Mouse (Mus musculus): ENCODE data around the gene Wdr20. TPM values are rescaled to one million over a fixed set of nuclear protein-coding genes. Genes with fewer than 3 reads are reported as not detected.

Wdr20 gene
- polyA plus RNA-seq, 1 experiment = 31.7 TPM

DNA sequence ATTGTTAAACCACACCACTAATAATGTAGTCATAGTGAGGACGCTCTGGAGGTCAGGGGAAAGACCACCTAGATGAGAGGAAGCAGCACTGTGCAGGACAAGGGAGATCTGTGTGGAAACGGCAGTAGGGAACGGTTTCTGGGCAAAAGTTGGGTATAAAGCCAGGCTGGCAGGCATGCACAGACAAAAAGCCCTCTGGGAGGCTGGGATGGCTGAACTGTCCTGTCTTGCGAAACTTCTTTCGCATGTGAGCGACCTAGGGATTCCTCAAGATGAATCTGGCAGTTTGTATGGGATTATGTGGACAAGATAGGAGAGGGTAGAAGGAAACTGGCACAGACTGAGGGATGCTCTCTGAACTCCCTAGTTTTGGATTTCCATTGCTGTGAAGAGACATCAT, 34.2 kb downstream of the Wdr20 start:
- no peaks in the 10 kb centered on the region for H3K27me3 ChIP-seq (ENCODE audit: control insufficient read depth, insufficient read depth, low read length)
- no peak overlapping the region for H3K4me3 ChIP-seq (ENCODE audit: control insufficient read depth, insufficient read depth, low read length)
- no peak for DNase-seq
- H3K4me1 ChIP-seq (replicated peaks; ENCODE audit: control insufficient read depth, insufficient read depth, low read length) = peaks cover 20% of the 10 kb centered on the region
- no peak for TF ChIP-seq POLR2A (IDR thresholded peaks at IDR 0.05; ENCODE audit: control insufficient read depth, extremely low read depth, insufficient read depth, low read length, poor library complexity)
- TF ChIP-seq CTCF (IDR thresholded peaks at IDR 0.05; ENCODE audit: borderline replicate concordance, control insufficient read depth, extremely low read depth, insufficient read depth, low read length, poor library complexity) = no peak
- 96% methylated on average over 6 of the region's 6 CpGs for WGBS
- no peaks in the 10 kb centered on the region for H3K36me3 ChIP-seq (ENCODE audit: control insufficient read depth, insufficient read depth, low read length)
- H3K27ac ChIP-seq (ENCODE audit: control insufficient read depth, insufficient read depth, low read length) = no peak overlapping the region

DNA sequence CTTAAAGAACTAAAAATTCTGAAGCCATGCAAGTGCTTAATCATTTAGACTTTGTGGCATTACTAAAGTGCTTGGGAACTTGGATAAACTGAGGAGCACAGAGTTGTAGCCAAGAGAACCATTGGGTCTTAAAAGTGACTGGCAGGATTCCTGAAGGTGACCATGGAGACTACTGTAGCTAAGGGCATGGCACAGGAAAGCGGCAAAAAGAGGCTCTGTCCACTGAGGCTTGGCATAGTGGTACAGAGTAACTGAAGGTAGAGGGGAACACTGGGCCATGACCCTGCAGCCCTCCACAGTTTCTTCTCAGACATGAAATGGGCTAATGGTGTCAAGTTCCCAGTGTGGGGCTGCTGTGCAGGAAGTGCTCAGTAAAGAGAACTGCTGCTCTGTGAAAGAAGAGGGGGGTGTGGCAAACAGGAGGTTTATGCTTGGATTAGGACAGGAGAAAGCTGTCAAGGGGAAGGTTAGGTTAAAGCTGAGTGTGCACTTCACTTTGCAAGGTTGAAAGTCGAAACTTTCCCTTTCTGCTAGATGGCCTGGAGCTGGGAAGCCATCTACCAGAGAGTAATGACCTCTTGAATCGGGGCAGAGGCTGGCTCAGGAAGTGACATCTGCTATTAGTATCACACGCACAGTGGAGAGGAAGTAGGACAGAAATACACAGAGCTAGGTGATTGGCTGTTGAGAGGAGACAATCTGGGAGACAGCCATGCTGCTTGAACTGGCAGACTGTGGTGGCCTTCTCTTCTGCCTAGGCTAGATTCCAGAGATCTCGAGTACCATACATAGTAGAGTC, 38.1 kb downstream of the Wdr20 start:
- H3K36me3 ChIP-seq (ENCODE audit: control insufficient read depth, insufficient read depth, low read length) = peaks cover 17% of the 10 kb centered on the region
- 46% methylated on average over 5 of the region's 5 CpGs for WGBS
- no peak overlapping the region for H3K4me3 ChIP-seq (ENCODE audit: control insufficient read depth, insufficient read depth, low read length)
- peak overlapping the region; percentile 52; the same call in 1 of the 2 replicates for H3K27ac ChIP-seq (ENCODE audit: control insufficient read depth, insufficient read depth, low read length)
- TF ChIP-seq POLR2A (IDR thresholded peaks at IDR 0.05; ENCODE audit: control insufficient read depth, extremely low read depth, insufficient read depth, low read length, poor library complexity) = no peak
- no peak for TF ChIP-seq CTCF (IDR thresholded peaks at IDR 0.05; ENCODE audit: borderline replicate concordance, control insufficient read depth, extremely low read depth, insufficient read depth, low read length, poor library complexity)
- peaks cover 29% of the 10 kb centered on the region for H3K4me1 ChIP-seq (replicated peaks; ENCODE audit: control insufficient read depth, insufficient read depth, low read length)
- no peak for DNase-seq
- H3K27me3 ChIP-seq (ENCODE audit: control insufficient read depth, insufficient read depth, low read length) = no peaks in the 10 kb centered on the region

DNA sequence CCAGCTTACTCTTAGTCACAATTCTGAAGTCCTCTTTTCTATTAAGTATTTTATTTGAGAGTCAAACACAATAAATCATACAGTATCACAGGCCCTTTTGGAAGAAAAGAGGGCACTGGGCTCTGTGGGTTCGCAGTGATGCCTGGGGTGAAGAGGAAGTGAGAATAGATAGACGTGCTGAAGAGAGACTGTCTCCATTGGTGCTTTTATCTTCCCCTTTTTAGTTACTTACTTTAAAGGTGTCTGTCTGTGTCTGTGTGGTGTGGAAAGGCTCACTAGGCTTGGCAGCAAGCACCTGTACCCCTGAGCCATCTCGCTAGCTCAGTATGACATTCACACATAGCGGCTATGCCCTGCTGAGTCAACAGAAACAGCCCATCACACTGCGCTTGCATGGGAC, 40.1 kb downstream of the Wdr20 start:
- peak; percentile 9 for DNase-seq
- Histone ChIP-seq H3K4me1 (replicated peaks; ENCODE audit: control insufficient read depth, insufficient read depth, low read length) (peaks cover 26% of the 10 kb centered on the region), H3K36me3 (ENCODE audit: control insufficient read depth, insufficient read depth, low read length) (peaks cover 17% of the 10 kb centered on the region), H3K4me3 (ENCODE audit: control insufficient read depth, insufficient read depth, low read length) (no peak overlapping the region), H3K27ac (ENCODE audit: control insufficient read depth, insufficient read depth, low read length) (no peak overlapping the region), H3K27me3 (ENCODE audit: control insufficient read depth, insufficient read depth, low read length) (no peaks in the 10 kb centered on the region)
- WGBS = 24% methylated on average over 5 of the region's 5 CpGs
- no peak for TF ChIP-seq CTCF (IDR thresholded peaks at IDR 0.05; ENCODE audit: borderline replicate concordance, control insufficient read depth, extremely low read depth, insufficient read depth, low read length, poor library complexity)
- TF ChIP-seq POLR2A (IDR thresholded peaks at IDR 0.05; ENCODE audit: control insufficient read depth, extremely low read depth, insufficient read depth, low read length, poor library complexity) = no peak

DNA sequence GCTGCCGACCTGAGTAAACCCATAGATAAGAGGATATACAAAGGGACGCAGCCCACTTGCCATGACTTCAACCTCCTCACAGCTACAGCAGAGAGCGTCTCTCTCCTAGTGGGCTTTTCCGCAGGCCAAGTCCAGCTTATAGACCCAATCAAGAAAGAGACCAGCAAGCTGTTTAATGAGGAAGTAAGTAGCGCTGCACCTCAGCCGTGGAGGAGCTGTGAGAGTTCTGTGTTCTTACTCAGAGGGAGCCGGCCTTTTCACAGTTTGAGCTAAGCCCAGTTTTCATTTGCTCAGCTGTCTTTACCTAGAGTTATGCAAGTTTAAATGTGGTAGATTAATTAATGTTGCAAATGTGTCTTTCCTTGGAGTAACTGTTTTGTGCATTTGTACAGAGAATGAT, 41.6 kb downstream of the Wdr20 start:
- peaks cover 17% of the 10 kb centered on the region for H3K36me3 ChIP-seq (ENCODE audit: control insufficient read depth, insufficient read depth, low read length)

DNA sequence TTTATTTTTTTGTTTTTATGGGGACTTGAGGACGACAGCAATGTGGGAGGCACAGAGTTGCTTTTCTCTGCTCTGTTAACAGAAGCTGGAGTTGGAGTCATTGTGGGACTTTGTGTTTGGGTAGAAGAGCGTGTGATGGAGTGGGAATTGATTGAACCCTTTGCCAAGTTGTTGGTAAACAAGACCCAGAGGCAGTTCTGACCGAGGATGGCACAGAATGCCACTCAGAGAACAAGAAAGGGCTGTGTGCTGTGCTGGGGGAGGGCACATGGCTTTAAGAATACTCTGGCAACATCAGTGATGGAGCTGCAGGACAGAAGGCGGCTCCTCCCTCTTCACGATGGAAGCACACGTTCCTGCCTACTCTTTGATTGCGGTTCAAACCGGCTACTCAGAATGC, 43.4 kb downstream of the Wdr20 start:
- Histone ChIP-seq H3K27me3 (ENCODE audit: control insufficient read depth, insufficient read depth, low read length) (no peaks in the 10 kb centered on the region), H3K27ac (ENCODE audit: control insufficient read depth, insufficient read depth, low read length) (no peak overlapping the region), H3K36me3 (ENCODE audit: control insufficient read depth, insufficient read depth, low read length) (peaks cover 17% of the 10 kb centered on the region), H3K4me3 (ENCODE audit: control insufficient read depth, insufficient read depth, low read length) (no peak overlapping the region), H3K4me1 (replicated peaks; ENCODE audit: control insufficient read depth, insufficient read depth, low read length) (peaks cover 17% of the 10 kb centered on the region)
- WGBS = 95% methylated on average over 8 of the region's 8 CpGs
- TF ChIP-seq POLR2A (IDR thresholded peaks at IDR 0.05; ENCODE audit: control insufficient read depth, extremely low read depth, insufficient read depth, low read length, poor library complexity) = no peak
- no peak for TF ChIP-seq CTCF (IDR thresholded peaks at IDR 0.05; ENCODE audit: borderline replicate concordance, control insufficient read depth, extremely low read depth, insufficient read depth, low read length, poor library complexity)
- no peak for DNase-seq

More for the DNA sequence above, 41.6 kb downstream of the Wdr20 start:
- TF ChIP-seq CTCF (IDR thresholded peaks at IDR 0.05; ENCODE audit: borderline replicate concordance, control insufficient read depth, extremely low read depth, insufficient read depth, low read length, poor library complexity) (no peak), POLR2A (IDR thresholded peaks at IDR 0.05; ENCODE audit: control insufficient read depth, extremely low read depth, insufficient read depth, low read length, poor library complexity) (no peak)
- 83% methylated on average over 7 of the region's 7 CpGs for WGBS
- Histone ChIP-seq H3K4me1 (replicated peaks; ENCODE audit: control insufficient read depth, insufficient read depth, low read length) (peaks cover 26% of the 10 kb centered on the region), H3K27me3 (ENCODE audit: control insufficient read depth, insufficient read depth, low read length) (no peaks in the 10 kb centered on the region), H3K27ac (ENCODE audit: control insufficient read depth, insufficient read depth, low read length) (no peak overlapping the region), H3K4me3 (ENCODE audit: control insufficient read depth, insufficient read depth, low read length) (no peak overlapping the region)
- no peak for DNase-seq

DNA sequence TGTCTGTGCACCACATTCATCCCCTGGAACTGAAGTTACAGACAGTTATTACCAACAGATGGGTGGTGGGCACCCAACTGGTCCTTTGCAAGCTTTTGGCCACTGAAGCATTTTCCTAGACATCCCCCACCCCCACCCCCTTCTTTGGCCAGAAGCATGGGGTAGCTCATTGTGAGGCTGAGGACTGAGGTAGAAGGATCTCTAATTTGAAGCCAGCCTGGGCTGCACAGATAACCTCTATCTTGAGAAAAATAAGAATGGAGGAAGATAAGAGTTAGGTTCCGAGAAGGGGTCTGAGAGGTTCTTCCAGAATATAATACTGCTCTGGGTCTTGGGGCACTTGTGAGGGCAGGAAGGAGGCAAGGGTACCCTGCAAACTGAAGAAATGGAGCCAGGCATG, 44.5 kb downstream of the Wdr20 start:
- H3K27me3 ChIP-seq (ENCODE audit: control insufficient read depth, insufficient read depth, low read length) = no peaks in the 10 kb centered on the region
- peaks cover 17% of the 10 kb centered on the region for H3K36me3 ChIP-seq (ENCODE audit: control insufficient read depth, insufficient read depth, low read length)
- H3K27ac ChIP-seq (ENCODE audit: control insufficient read depth, insufficient read depth, low read length) = no peak overlapping the region
- DNase-seq = no peak
- no peak for TF ChIP-seq POLR2A (IDR thresholded peaks at IDR 0.05; ENCODE audit: control insufficient read depth, extremely low read depth, insufficient read depth, low read length, poor library complexity)
- TF ChIP-seq CTCF (IDR thresholded peaks at IDR 0.05; ENCODE audit: borderline replicate concordance, control insufficient read depth, extremely low read depth, insufficient read depth, low read length, poor library complexity) = no peak
- 92% methylated on average over 1 of the region's 1 CpGs for WGBS
- peaks cover 13% of the 10 kb centered on the region for H3K4me1 ChIP-seq (replicated peaks; ENCODE audit: control insufficient read depth, insufficient read depth, low read length)
- H3K4me3 ChIP-seq (ENCODE audit: control insufficient read depth, insufficient read depth, low read length) = no peak overlapping the region

All from thymus, adult 2 months (tissue).